Mouse (Mus musculus) spleen, adult 2 months (tissue): ENCODE data around the gene Rps6kl1.

Source experiments
- CTCF ChIP-seq: fragments of 200-500 bp; IDR thresholded peaks from 2 replicates; pipeline ENCODE4 v1.5.1; 2011; ENCODE audit warnings: mild to moderate bottlenecking, inconsistent platforms; ENCODE audit not compliant: insufficient read depth, insufficient read length, insufficient replicate concordance; ENCODE audit errors: extremely low read depth
- POLR2A ChIP-seq: fragments of 200-500 bp; IDR thresholded peaks from 2 replicates; pipeline ENCODE4 v1.6.1; 2011; ENCODE audit warnings: low read depth, low read length, inconsistent platforms

- no peak for TF ChIP-seq CTCF
- no peak for TF ChIP-seq POLR2A
These were observed 48.0 kb downstream of the Rps6kl1 start for GRCm38 (mm10) chr12:85103096-85103495.
